Mouse (Mus musculus): Measurements from ENCODE around the gene Gm20479.
A peak's percentile ranks its signal among the peaks of the same experiment; 100 is the strongest.

DNA sequence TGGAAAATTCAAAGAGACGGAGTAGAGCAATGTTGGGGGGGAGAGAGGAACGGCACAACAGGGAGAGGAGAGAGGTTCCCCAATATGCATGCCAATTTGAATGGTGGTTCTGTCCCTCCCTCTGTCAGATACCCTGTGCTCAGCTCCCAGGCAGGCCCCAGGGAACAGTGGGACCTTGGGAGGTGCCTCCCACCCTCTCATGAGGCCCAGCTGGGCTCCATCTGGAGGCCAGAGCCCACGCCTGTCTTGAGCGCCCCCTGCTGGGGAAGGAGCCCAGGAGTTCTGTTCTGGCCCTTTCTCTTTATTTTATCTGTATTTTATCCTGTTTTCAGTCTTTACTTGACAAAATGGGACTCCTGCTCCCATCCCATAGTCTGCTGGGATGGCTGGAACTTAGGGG, 27.5 kb upstream of the Gm20479 start:
- TF ChIP-seq CTCF (IDR thresholded peaks at IDR 0.05; ENCODE audit: insufficient read depth, low read length) (peak; percentile 70), POLR2A (IDR thresholded peaks at IDR 0.05; ENCODE audit: borderline replicate concordance, extremely low read depth, low read depth, low read length) (no peak)
